Mouse (Mus musculus) heart, postnatal 0 days (tissue): ENCODE measurements around the gene Mmp2.

Experiments
- CTCF ChIP-seq: IDR thresholded peaks from 2 replicates; pipeline ENCODE4 v1.5.1; 2016; ENCODE audit warnings: antibody characterized with exemption, control low read depth, low read depth
- EP300 ChIP-seq: IDR thresholded peaks from 2 replicates; pipeline ENCODE4 v1.6.1; 2016; ENCODE audit warnings: antibody characterized with exemption, low read depth

- TF ChIP-seq CTCF: no peak
- TF ChIP-seq EP300: no peak
These were observed 28.2 kb downstream of the Mmp2 start, which contains the start of gene Lpcat2 for GRCm38 (mm10) chr8:92855171-92855894.
